Mouse (Mus musculus) spleen, adult 2 months (tissue): ENCODE measurements around the gene Prdx5.

Source experiments
- CTCF ChIP-seq: fragments of 200-500 bp; IDR thresholded peaks from 2 replicates; pipeline ENCODE4 v1.5.1; 2011; ENCODE audit warnings: mild to moderate bottlenecking, inconsistent platforms; ENCODE audit not compliant: insufficient read depth, insufficient read length, insufficient replicate concordance; ENCODE audit errors: extremely low read depth
- POLR2A ChIP-seq: fragments of 200-500 bp; IDR thresholded peaks from 2 replicates; pipeline ENCODE4 v1.6.1; 2011; ENCODE audit warnings: low read depth, low read length, inconsistent platforms

- no peak for TF ChIP-seq POLR2A
- TF ChIP-seq CTCF: no peak
Observed at GRCm38 (mm10) chr19:6876799-6877198, 33.1 kb downstream of the Prdx5 start.
